Mouse (Mus musculus): ENCODE results near the gene Mtrf1l. TPM values are rescaled to one million over a fixed set of nuclear protein-coding genes. Genes with fewer than 3 reads are reported as not detected.

Gene Mtrf1l
- total and polyA plus RNA-seq, 3 experiments: 5.6 to 12.4 (median 8.8) TPM

DNA sequence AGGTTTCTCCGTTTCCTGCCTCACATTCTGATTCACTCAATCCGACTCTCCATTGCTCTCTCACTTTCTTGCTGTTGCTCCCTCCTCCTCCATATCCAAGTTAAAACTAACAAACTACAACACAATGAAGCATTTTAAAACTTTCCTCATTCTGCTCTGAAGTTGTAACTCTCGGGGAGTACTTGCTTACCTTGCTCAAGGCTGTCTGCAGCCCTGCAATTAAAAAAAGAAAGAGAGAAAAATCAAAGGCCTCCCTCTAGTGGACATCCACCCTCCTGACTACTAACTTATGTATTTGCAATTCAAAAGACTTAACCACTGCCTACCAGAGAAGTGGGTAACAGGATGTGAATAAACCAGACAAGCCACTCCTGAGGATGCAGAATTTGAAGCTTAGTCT is 1.1 kb upstream of the Mtrf1l start:
- DNase-seq (ENCODE audit: extremely low read depth): peak; percentile 80
- H3K27me3 ChIP-seq (replicated peaks): no peaks in the 10 kb centered on the region
- H3K27ac ChIP-seq (ENCODE audit: insufficient read depth, low read depth): peak overlapping the region; percentile 76
- dilution Hi-C loops (cut with MboI; ENCODE audit: extremely low pct_ligation_motif_present, extremely low pct_unique_long_range_greater_than_20kb, low sequenced_read_pairs): no loop called here
- H3K4me3 ChIP-seq (replicated peaks in 1 of 3; ENCODE audit: low read depth in 2 of 3, low read length in 2 of 3, poor library complexity in 1 of 3): peak overlapping the region; percentile 48 to 89 (median 61)
- no peaks in the 10 kb centered on the region for H3K9me3 ChIP-seq (replicated peaks; ENCODE audit: low read length)
- TF ChIP-seq E2F4 (IDR thresholded peaks at IDR 0.05; ENCODE audit: insufficient replicate concordance, low read depth, low read length) (no peak), SIN3A (IDR thresholded peaks at IDR 0.05; ENCODE audit: low read length) (peak; percentile 15; the same call in 1 of the 2 replicates), CTCF (conservative IDR thresholded peaks at IDR 0.05 in 1 of 2, IDR thresholded peaks at IDR 0.05 in 1 of 2; ENCODE audit: low read depth in 2 of 2, low read length in 2 of 2) (peak; percentile 53 to 74), TBP (conservative IDR thresholded peaks at IDR 0.05; ENCODE audit: low read depth, low read length) (no peak; the same call in 1 of the 2 replicates), SMC3 (IDR thresholded peaks at IDR 0.05; ENCODE audit: low read depth, low read length) (peak; percentile 46), IRF4 (IDR thresholded peaks at IDR 0.05; ENCODE audit: low read depth, low read length) (0 out of 2 replicates have a peak, but pooled peaks have one; percentile 14), ZNF384 (IDR thresholded peaks at IDR 0.05; ENCODE audit: low read depth, low read length) (peak; percentile 50; the same call in 1 of the 2 replicates), UBTF (IDR thresholded peaks at IDR 0.05; ENCODE audit: low read depth, low read length) (no peak), BHLHE40 (IDR thresholded peaks at IDR 0.05; ENCODE audit: low read depth, low read length) (no peak), NELFE (IDR thresholded peaks at IDR 0.05; ENCODE audit: low read depth, low read length) (no peak), POLR2A (IDR thresholded peaks at IDR 0.05; ENCODE audit: low read depth, low read length) (no peak), MYC (IDR thresholded peaks at IDR 0.05; ENCODE audit: low read depth, low read length) (no peak), KAT2A (IDR thresholded peaks at IDR 0.05; ENCODE audit: insufficient replicate concordance, low read length) (no peak), ELF1 (IDR thresholded peaks at IDR 0.05; ENCODE audit: low read depth, low read length) (0 out of 2 replicates have a peak, but pooled peaks have one; percentile 19), CHD1 (IDR thresholded peaks at IDR 0.05; ENCODE audit: low read depth, low read length) (0 out of 2 replicates have a peak, but pooled peaks have one; percentile 43), MXI1 (IDR thresholded peaks at IDR 0.05; ENCODE audit: low read depth, low read length) (0 out of 2 replicates have a peak, but pooled peaks have one; percentile 28), RAD21 (IDR thresholded peaks at IDR 0.05; ENCODE audit: low read depth, low read length) (peak; percentile 27), MAX (IDR thresholded peaks at IDR 0.05; ENCODE audit: low read length) (no peak), EP300 (IDR thresholded peaks at IDR 0.05; ENCODE audit: low read length) (0 out of 2 replicates have a peak, but pooled peaks have one; percentile 7)
- peaks cover 23% of the 10 kb centered on the region for H3K79me2 ChIP-seq (replicated peaks; ENCODE audit: control insufficient read depth, extremely low read depth, insufficient read depth, poor library complexity, severe bottlenecking)
- H3K36me3 ChIP-seq (replicated peaks in 1 of 2; ENCODE audit: control insufficient read depth in 1 of 2, insufficient read depth in 1 of 2, low read length in 1 of 2): peaks cover 12 to 24% of the 10 kb centered on the region in 2 experiments
- H3K4me1 ChIP-seq (ENCODE audit: control insufficient read depth in 1 of 2, insufficient read depth in 2 of 2): peaks cover 7 to 32% of the 10 kb centered on the region in 2 experiments
- H3K9ac ChIP-seq (ENCODE audit: insufficient read depth, low read depth): peak overlapping the region; percentile 66
- in situ Hi-C loops (cut with MboI; ENCODE audit: low pct_ligation_motif_present, low pct_unique_long_range_greater_than_20kb, low sequenced_read_pairs): loop anchor here (25.0 kb wide), 1 partner anchor 1238 kb away; the partner anchor contains the start of gene Ipcef1
- H3K4me2 ChIP-seq (ENCODE audit: insufficient read depth, low read depth, poor library complexity, severe bottlenecking): peak overlapping the region; percentile 91

DNA sequence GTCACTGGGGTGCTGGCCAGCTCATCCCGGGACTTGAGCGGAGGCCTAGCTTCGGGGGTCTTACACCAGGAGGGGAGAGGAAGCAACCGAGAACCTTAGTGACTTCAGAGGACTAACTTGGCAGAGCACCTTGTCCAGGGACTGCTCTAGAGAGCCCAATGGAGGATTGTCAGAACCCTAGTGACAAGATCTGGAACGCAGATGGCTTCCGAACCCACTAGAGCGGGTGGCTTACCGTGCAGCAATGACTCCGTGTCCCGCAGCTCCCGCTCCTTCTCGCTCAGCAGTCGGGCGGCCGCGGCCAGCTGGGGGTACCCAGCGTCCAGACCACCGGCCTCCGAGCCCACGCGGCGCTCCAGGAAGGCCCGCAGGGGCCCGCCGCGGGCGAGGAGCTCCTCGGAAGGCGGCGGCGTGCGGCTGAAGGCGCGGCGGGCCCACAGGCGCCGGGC is 395 bp downstream of the Mtrf1l start:
- H3K4me2 ChIP-seq (ENCODE audit: insufficient read depth, low read depth, poor library complexity, severe bottlenecking): 0 out of 2 replicates have a peak overlapping the region, but pooled peaks have one; percentile 63
- dilution Hi-C loops (cut with MboI; ENCODE audit: extremely low pct_ligation_motif_present, extremely low pct_unique_long_range_greater_than_20kb, low sequenced_read_pairs): no loop called here
- no peaks in the 10 kb centered on the region for H3K9me3 ChIP-seq (replicated peaks; ENCODE audit: low read length)
- H3K4me3 ChIP-seq (replicated peaks in 1 of 3; ENCODE audit: low read depth in 2 of 3, low read length in 2 of 3, poor library complexity in 1 of 3): peak overlapping the region; percentile 89 to 98 (median 90)
- DNase-seq (ENCODE audit: extremely low read depth): no peak
- H3K27me3 ChIP-seq (replicated peaks): no peaks in the 10 kb centered on the region
- in situ Hi-C loops (cut with MboI; ENCODE audit: low pct_ligation_motif_present, low pct_unique_long_range_greater_than_20kb, low sequenced_read_pairs): loop anchor here (25.0 kb wide), 1 partner anchor 1239 kb away; the partner anchor contains the start of gene Ipcef1
- peaks cover 25 to 39% of the 10 kb centered on the region in 2 experiments for H3K36me3 ChIP-seq (replicated peaks in 1 of 2; ENCODE audit: control insufficient read depth in 1 of 2, insufficient read depth in 1 of 2, low read length in 1 of 2)
- H3K9ac ChIP-seq (ENCODE audit: insufficient read depth, low read depth): peak overlapping the region; percentile 93
- TF ChIP-seq UBTF (IDR thresholded peaks at IDR 0.05; ENCODE audit: low read depth, low read length) (peak; percentile 73; the same call in 1 of the 2 replicates), POLR2A (IDR thresholded peaks at IDR 0.05; ENCODE audit: low read depth, low read length) (no peak)
- peaks cover 7 to 32% of the 10 kb centered on the region in 2 experiments for H3K4me1 ChIP-seq (ENCODE audit: control insufficient read depth in 1 of 2, insufficient read depth in 2 of 2)
- H3K27ac ChIP-seq (ENCODE audit: insufficient read depth, low read depth): peak overlapping the region; percentile 29; the same call in 1 of the 2 replicates
- H3K79me2 ChIP-seq (replicated peaks; ENCODE audit: control insufficient read depth, extremely low read depth, insufficient read depth, poor library complexity, severe bottlenecking): peaks cover 25% of the 10 kb centered on the region

Data from CH12.LX (cell line).